Mouse (Mus musculus) bone marrow macrophage, adult 2 months (primary cell): Measurements from ENCODE around the gene Clic1.

Experiments
- CTCF ChIP-seq: IDR thresholded peaks from 2 replicates; pipeline ENCODE4 v1.5.1; 2012; ENCODE audit warnings: low read depth, mild to moderate bottlenecking, low read length, moderate library complexity
- POLR2A ChIP-seq: IDR thresholded peaks from 2 replicates; pipeline ENCODE4 v1.6.1; 2012; ENCODE audit warnings: mild to moderate bottlenecking, low read depth, low read length, borderline replicate concordance

- TF ChIP-seq CTCF (no peak), POLR2A (no peak)
Observed at GRCm38 (mm10) chr17:35000717-35001451, 48.9 kb upstream of the Clic1 start, which contains the start of gene Vars.
